Mouse (Mus musculus): ENCODE results near the gene Gm11009. TPM values are rescaled to one million over a fixed set of nuclear protein-coding genes. Genes with fewer than 3 reads are reported as not detected.

Gene Gm11009
- polyA plus RNA-seq (2012; rRNA removed; ENCODE audit: low replicate concordance): not detected in 2 replicates

GRCm38 (mm10) chr2:176319394-176319793 is at the start of gene Gm11009:
Gene Gm11009 (minus strand): TSS chr2:176319494.

Other genes starting within 250 kb of the Gm11009 start
- gene Gm2004, start 169.7 kb downstream of the Gm11009 start, polyA plus RNA-seq (2012; rRNA removed; ENCODE audit: low replicate concordance): 0.09 and 0.58 TPM in 2 replicates
- 0.14 and 0.60 TPM in 2 replicates for gene 2210418O10Rik, start 92.9 kb downstream of the Gm11009 start, polyA plus RNA-seq (2012; rRNA removed; ENCODE audit: low replicate concordance)
- 0.52 and 0.81 TPM in 2 replicates for gene Gm14435, start 104.1 kb upstream of the Gm11009 start, polyA plus RNA-seq (2012; rRNA removed; ENCODE audit: low replicate concordance)
- 6.2 and 6.3 TPM in 2 replicates for gene Gm14434, start 167.3 kb upstream of the Gm11009 start, polyA plus RNA-seq (2012; rRNA removed; ENCODE audit: low replicate concordance)
- not detected in 2 replicates for gene Zfp967, start 201.6 kb upstream of the Gm11009 start, polyA plus RNA-seq (2012; rRNA removed; ENCODE audit: low replicate concordance)

Data from subcutaneous adipose tissue, adult 2 months (tissue).